Mouse (Mus musculus): ENCODE results near the gene Fzd9. TPM values are rescaled to one million over a fixed set of nuclear protein-coding genes. Genes with fewer than 3 reads are reported as not detected.

Fzd9 gene
- polyA plus RNA-seq, 1 experiment from 2014 or later, result 14.3 TPM

GRCm38 (mm10) chr5:135216871-135217270 is 34.2 kb downstream of the Fzd9 start:
- Histone ChIP-seq H3K27me3 (no peaks in the 10 kb centered on the region), H3K9me3 (no peaks in the 10 kb centered on the region), H3K4me1 (no peaks in the 10 kb centered on the region), H3K9ac (replicated peaks) (no peak overlapping the region), H3K36me3 (peaks cover 87% of the 10 kb centered on the region), H3K4me3 (no peak overlapping the region), H3K27ac (replicated peaks) (no peak overlapping the region), H3K4me2 (replicated peaks) (no peak overlapping the region)
- 88% methylated on average over 6 of the region's 6 CpGs for WGBS
- no peak for ATAC-seq (replicated peaks)

GRCm38 (mm10) chr5:135208197-135208596 is 42.8 kb downstream of the Fzd9 start:
- ATAC-seq (replicated peaks), result no peak
- Histone ChIP-seq H3K4me2 (replicated peaks) (no peak overlapping the region), H3K9me3 (no peaks in the 10 kb centered on the region), H3K9ac (replicated peaks) (no peak overlapping the region), H3K27ac (replicated peaks) (no peak overlapping the region), H3K36me3 (peaks cover 75% of the 10 kb centered on the region), H3K27me3 (no peaks in the 10 kb centered on the region), H3K4me1 (no peaks in the 10 kb centered on the region), H3K4me3 (no peak overlapping the region)
- WGBS, result 93% methylated on average over 1 of the region's 1 CpGs

- H3K4me3 ChIP-seq, result no peak overlapping the region
- no peak overlapping the region for H3K4me2 ChIP-seq (replicated peaks)
- no peaks in the 10 kb centered on the region for H3K27me3 ChIP-seq
- no peak for ATAC-seq (replicated peaks)
- peaks cover 54% of the 10 kb centered on the region for H3K36me3 ChIP-seq
- no peak overlapping the region for H3K27ac ChIP-seq (replicated peaks)
- no peaks in the 10 kb centered on the region for H3K4me1 ChIP-seq
- H3K9ac ChIP-seq (replicated peaks), result no peak overlapping the region
- H3K9me3 ChIP-seq, result no peaks in the 10 kb centered on the region
- 84% methylated on average over 3 of the region's 3 CpGs for WGBS
Measured at GRCm38 (mm10) chr5:135202763-135203162, 48.3 kb downstream of the Fzd9 start.

Small RNA genes within 50 kb of the gene (microRNA-seq; reads per million reads assigned to microRNA genes)
- gene Gm25315, result not detected

Other genes with a start within 250 kb of the Fzd9 start
- 69.5 and 70.3 TPM in 2 replicates for gene Abhd11, start 242.1 kb downstream of the Fzd9 start, polyA plus RNA-seq (2015; fragmentation: Nextera tagmentation; extraction: Ambion mirVana)
- 78.6 and 78.9 TPM in 2 replicates for gene Stx1a, start 227.7 kb downstream of the Fzd9 start, polyA plus RNA-seq (2015; fragmentation: Nextera tagmentation; extraction: Ambion mirVana)
- 34.6 and 39.8 TPM in 2 replicates for gene Dnajc30, start 187.0 kb downstream of the Fzd9 start, polyA plus RNA-seq (2015; fragmentation: Nextera tagmentation; extraction: Ambion mirVana)
- gene Bud23, start 186.3 kb downstream of the Fzd9 start, polyA plus RNA-seq (2015; fragmentation: Nextera tagmentation; extraction: Ambion mirVana), result 89.0 and 92.8 TPM in 2 replicates
- 35.1 and 36.3 TPM in 2 replicates for gene Vps37d, start 173.0 kb downstream of the Fzd9 start, polyA plus RNA-seq (2015; fragmentation: Nextera tagmentation; extraction: Ambion mirVana)
- gene Mlxipl, start 161.3 kb downstream of the Fzd9 start, polyA plus RNA-seq (2015; fragmentation: Nextera tagmentation; extraction: Ambion mirVana), result 1.1 and 1.4 TPM in 2 replicates
- 16.8 and 17.5 TPM in 2 replicates for gene Tbl2, start 101.6 kb downstream of the Fzd9 start, polyA plus RNA-seq (2015; fragmentation: Nextera tagmentation; extraction: Ambion mirVana)
- gene Bcl7b, start 82.9 kb downstream of the Fzd9 start, polyA plus RNA-seq (2015; fragmentation: Nextera tagmentation; extraction: Ambion mirVana), result 52.9 and 53.8 TPM in 2 replicates
- 42.9 and 43.2 TPM in 2 replicates for gene Baz1b, start 64.0 kb downstream of the Fzd9 start, polyA plus RNA-seq (2015; fragmentation: Nextera tagmentation; extraction: Ambion mirVana)
- 0.18 TPM in 1 of 2 replicates, not detected in the other for gene Fkbp6, start 98.8 kb upstream of the Fzd9 start, polyA plus RNA-seq (2015; fragmentation: Nextera tagmentation; extraction: Ambion mirVana)
- gene Trim50, start 102.1 kb upstream of the Fzd9 start, polyA plus RNA-seq (2015; fragmentation: Nextera tagmentation; extraction: Ambion mirVana), result not detected in 2 replicates
- 40.3 and 40.7 TPM in 2 replicates for gene Nsun5, start 118.7 kb upstream of the Fzd9 start, polyA plus RNA-seq (2015; fragmentation: Nextera tagmentation; extraction: Ambion mirVana)
- gene Pom121, start 143.3 kb upstream of the Fzd9 start, polyA plus RNA-seq (2015; fragmentation: Nextera tagmentation; extraction: Ambion mirVana), result 13.2 and 13.7 TPM in 2 replicates

All from forebrain, embryonic 15.5 days (tissue).